Mouse (Mus musculus) CD8-positive naive resting alpha-beta T cell, adult 2 months (primary cell): Measurements from ENCODE around the gene Nudt15.

Experiments
- DNase-seq, 2 experiments: peaks; one replicate each; pipeline ENCODE4 v3.0.0; 2022; ENCODE audit warnings: low read depth in 2 of 2, low spot score in 2 of 2

Gene Nudt15

GRCm38 (mm10) chr14:73508630-73509395 lies 39.2 kb downstream of the Nudt15 start:
- no peak for DNase-seq

- peak in 1 of 2 experiments; percentile 13 for DNase-seq
Observed at GRCm38 (mm10) chr14:73507702-73508376, 40.2 kb downstream of the Nudt15 start.

DNA sequence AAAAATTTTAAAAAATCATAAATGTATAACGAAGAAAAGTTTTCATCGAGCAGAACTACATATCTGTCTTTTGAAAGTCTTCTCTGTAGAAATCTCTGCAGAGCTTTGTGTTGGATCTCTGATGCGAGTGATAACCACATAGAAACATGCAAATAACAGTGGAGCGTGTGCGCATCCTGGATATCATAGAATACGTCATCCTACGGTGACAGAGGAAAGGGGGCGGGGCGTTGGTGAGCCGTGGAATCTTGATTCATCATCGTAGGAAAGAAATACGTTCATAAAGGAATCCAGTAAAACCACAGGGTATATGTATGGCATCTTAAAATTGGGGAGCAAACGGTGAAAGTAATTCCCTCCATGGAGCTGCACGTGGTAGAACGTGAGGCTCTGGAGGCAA lies 40.8 kb downstream of the Nudt15 start:
- no peak for DNase-seq

GRCm38 (mm10) chr14:73506283-73506682 lies 41.8 kb downstream of the Nudt15 start:
- no peak for DNase-seq

DNA sequence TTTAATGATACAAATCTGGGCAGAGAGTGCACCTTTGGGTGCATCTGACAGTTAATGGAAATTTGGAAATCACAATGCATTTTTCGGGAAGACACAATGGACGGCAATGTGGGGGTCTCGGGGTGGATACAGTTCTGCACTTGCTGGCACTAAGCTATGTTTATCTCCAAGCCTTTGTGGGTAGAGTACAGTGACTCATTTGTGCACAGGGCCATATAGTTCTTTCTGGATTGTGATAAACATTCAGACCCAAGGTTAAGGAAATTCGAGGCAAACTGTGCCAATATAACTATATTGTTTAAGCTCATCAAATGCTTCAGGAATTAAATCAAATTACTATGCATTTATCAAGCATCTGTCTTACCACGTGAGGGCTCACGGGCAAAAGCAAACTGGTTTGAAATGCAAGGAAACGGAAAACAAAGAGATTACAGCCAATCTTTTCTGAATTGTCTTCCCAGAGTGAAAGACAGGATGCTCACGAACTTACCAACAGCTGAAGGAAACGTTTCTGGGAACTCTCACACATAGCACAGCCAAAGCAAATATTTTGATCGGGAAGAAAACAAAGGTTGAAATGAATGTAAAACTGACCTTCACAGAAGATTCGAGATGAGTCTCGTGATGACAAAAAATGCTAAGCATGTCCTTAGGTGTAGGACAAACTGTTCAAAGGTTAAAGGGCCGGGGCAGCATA lies 44.7 kb downstream of the Nudt15 start:
- DNase-seq: no peak

- no peak for DNase-seq
Observed at GRCm38 (mm10) chr14:73502591-73503184, 45.4 kb downstream of the Nudt15 start.

GRCm38 (mm10) chr14:73501721-73502120 lies 46.3 kb downstream of the Nudt15 start:
- no peak for DNase-seq

GRCm38 (mm10) chr14:73501283-73501682 lies 46.8 kb downstream of the Nudt15 start:
- DNase-seq: no peak

GRCm38 (mm10) chr14:73495753-73496152 lies 52.3 kb downstream of the Nudt15 start:
- DNase-seq: no peak

DNA sequence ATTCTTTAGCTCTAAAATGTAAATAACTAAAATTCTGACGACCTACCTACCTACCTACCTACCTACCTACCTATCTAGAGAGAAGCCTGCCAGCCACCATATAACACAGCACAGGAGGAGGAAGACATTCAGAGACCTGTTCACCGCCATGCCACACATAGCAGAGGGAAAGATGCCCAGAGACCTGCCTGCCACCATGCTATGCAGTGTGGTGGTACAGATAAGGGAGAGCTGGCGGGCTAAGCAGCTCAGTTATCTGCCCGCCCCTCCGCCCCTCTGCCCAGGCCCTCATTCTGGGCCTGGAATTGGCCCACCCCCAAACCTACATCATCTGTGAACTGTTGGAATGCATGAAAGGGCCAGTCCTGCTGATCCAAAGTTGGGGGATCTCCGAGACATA lies 53.9 kb downstream of the Nudt15 start:
- DNase-seq: no peak

GRCm38 (mm10) chr14:73493356-73493755 lies 54.7 kb downstream of the Nudt15 start:
- no peak for DNase-seq

DNA sequence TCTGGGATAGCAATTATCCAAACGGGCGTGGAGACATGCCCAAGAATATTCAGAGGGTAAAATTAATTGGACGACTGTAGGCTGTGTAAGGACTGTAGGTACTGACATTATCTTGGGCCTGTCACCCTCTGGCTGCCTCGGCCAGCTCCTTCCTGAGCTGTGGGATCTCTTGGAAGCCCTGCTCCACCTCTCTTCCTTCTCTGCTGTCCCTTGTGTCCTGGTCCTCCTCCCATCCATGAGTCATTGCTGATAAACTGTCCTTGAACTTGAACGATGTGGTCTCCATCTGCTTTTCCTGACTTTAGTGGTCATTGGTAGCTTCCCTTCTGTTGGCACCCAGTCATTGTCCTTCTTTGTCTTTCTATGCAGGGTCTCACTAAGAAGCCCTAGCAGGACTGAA lies 61.4 kb downstream of the Nudt15 start:
- DNase-seq: no peak

DNA sequence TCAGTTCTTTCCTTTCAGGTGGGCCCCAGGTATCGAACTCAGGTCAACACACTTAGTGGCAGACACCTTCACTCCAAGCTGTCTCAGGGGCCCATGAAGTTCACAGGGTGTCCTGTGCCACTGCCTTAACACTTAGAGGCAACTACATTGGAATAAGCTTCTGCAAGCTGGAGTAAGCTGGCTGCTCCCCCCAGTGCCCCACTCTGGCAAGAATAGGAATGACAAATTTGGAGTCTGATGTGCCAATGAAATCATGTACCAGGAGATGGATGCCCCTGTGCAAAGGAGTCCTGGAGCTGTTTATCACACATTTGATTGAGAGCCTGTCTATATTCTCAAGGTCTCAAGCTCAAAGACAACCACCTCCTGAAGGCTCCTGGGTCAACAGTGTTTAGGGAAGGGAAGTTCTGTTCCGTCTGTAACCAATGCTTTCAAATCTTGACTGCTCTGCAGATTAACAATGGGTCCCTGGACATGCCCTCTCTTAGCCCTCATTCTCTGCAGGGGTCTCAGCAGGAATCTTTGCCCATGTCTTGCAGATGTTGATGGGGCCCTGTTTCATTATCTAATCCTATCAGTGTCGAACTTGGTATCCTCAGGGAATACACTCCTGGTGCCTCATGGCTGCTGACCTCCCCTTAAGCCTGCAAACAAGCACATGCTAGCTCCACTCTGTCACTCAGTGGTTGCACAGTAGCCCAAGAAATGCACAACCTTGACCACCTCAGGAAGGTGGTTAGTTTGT lies 63.5 kb downstream of the Nudt15 start:
- no peak for DNase-seq

GRCm38 (mm10) chr14:73483516-73484229 lies 64.4 kb downstream of the Nudt15 start:
- DNase-seq: no peak

DNA sequence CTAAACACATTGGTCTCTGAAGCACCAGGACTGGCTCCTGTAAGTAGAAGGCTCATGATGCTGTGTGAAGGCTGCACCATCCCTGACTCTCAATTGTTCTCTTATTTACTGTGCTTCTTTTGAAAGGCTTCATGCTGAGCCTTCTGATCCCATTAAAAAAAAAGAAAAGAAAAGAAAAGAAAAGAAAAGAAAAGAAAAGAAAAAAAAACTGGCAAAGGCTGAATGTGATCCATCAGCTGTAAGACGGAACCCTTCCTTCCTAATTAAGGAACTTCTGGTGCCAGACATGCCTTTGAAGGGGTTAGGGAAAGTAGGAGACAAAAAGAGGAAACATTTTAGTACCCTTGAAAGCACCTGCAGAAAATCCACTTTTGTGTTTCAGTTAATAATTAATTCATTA lies 68.3 kb downstream of the Nudt15 start:
- no peak for DNase-seq

GRCm38 (mm10) chr14:73478321-73478720 lies 69.7 kb downstream of the Nudt15 start:
- no peak for DNase-seq

- DNase-seq: no peak
Observed at GRCm38 (mm10) chr14:73477077-73477476, 71.0 kb downstream of the Nudt15 start.

GRCm38 (mm10) chr14:73476361-73476934 lies 71.6 kb downstream of the Nudt15 start:
- DNase-seq: no peak

DNA sequence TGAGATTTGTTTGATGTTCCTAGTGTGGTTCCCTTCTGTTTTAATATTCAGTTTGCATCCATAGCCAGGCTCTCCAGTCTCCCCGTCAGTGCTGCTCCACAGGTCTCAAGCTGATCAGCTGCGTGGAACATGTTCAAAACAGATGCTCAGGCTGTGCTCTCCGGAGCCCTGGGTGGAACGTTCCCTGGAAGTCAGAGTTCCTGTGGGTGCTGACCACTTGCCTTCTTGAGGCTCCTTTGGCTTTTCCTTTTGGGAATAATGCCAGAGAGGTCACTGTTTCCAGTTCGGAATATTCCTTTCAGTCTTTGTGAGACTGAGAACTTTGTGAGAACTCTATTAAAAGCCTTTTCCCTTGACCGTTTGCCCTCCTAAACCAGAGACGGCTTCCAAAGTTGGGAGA lies 72.5 kb downstream of the Nudt15 start:
- no peak for DNase-seq

DNA sequence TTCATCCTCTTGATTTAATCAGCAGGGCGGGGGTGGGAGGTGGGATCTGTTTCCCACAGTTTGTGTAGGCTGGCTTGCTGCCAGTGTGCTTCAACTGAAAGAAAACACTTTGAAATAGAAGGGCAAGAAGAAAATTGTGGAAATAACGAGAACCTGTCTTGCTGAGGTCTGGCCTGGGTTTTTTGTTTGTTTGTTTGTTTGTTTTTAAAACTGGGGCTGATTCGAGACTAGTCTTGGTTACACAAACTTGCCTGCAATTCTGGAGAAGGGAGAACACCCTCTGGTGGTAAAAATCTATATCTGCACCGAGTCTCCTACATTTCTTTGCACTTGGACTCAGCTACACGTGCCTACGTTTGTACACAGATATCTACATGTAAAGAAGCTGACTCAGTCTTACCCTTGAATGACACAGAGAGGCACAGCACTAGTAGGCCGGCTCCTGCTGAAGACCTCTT lies 73.4 kb downstream of the Nudt15 start:
- DNase-seq: peak; percentile 4 to 16
